Mouse (Mus musculus) heart, postnatal 0 days (tissue): ENCODE results near the gene Hlx. TPM values are rescaled to one million over a fixed set of nuclear protein-coding genes. Genes with fewer than 3 reads are reported as not detected.

Experiments used
- ATAC-seq: fragments of 200-750 bp; cut with Nextera tagmentation; 2 replicates; pipeline ENCODE4 v1.8.0; 2017; ENCODE audit warnings: low read depth, moderate number of reproducible peaks, moderate library complexity; ENCODE audit not compliant: insufficient read depth
- DNase-seq: peaks from one replicate; pipeline ENCODE4 v3.0.0-alpha.2; 2016; ENCODE audit warnings: low spot score
- H3K27ac ChIP-seq: fragments of 300-500 bp; sonication (generic); 2 replicates; pipeline ENCODE4 v1.5.1; 2014; ENCODE audit warnings: low read depth, mild to moderate bottlenecking
- H3K27me3 ChIP-seq: fragments of 300-500 bp; sonication (generic); 2 replicates; pipeline ENCODE4 v1.6.1; 2014; ENCODE audit warnings: low read length, mixed read lengths; ENCODE audit not compliant: control insufficient read depth, insufficient read depth
- H3K36me3 ChIP-seq: fragments of 300-500 bp; sonication (generic); replicated peaks from 2 replicates; pipeline ENCODE4 v1.6.1; 2014; ENCODE audit warnings: low read length, mixed read lengths; ENCODE audit not compliant: control insufficient read depth, insufficient read depth
- H3K4me1 ChIP-seq: fragments of 300-500 bp; sonication (generic); 2 replicates; pipeline ENCODE4 v1.6.1; 2014; ENCODE audit warnings: antibody characterized with exemption; ENCODE audit not compliant: control insufficient read depth, insufficient read depth
- H3K4me2 ChIP-seq: fragments of 300-500 bp; sonication (generic); 2 replicates; pipeline ENCODE4 v1.6.1; 2014; ENCODE audit warnings: low read depth, mild to moderate bottlenecking, low read length, moderate library complexity
- H3K4me3 ChIP-seq: fragments of 300-500 bp; sonication (generic); 2 replicates; pipeline ENCODE4 v1.5.1; 2014; ENCODE audit warnings: low read depth, low read length
- H3K9ac ChIP-seq: fragments of 300-500 bp; sonication (generic); replicated peaks from 2 replicates; pipeline ENCODE4 v1.6.1; 2014; ENCODE audit warnings: low read depth, low read length, mixed read lengths
- H3K9me3 ChIP-seq: fragments of 300-500 bp; sonication (generic); replicated peaks from 2 replicates; pipeline ENCODE4 v1.6.1; 2016; ENCODE audit warnings: low read length; ENCODE audit not compliant: control insufficient read depth
- CTCF ChIP-seq: IDR thresholded peaks from 2 replicates; pipeline ENCODE4 v1.5.1; 2016; ENCODE audit warnings: antibody characterized with exemption, control low read depth, low read depth
- EP300 ChIP-seq: IDR thresholded peaks from 2 replicates; pipeline ENCODE4 v1.6.1; 2016; ENCODE audit warnings: antibody characterized with exemption, low read depth
- WGBS: fragments of 180-500 bp; shearing (Covaris S2); extraction: QIAGEN DNeasy Blood & Tissue Kit; methylation state at CpG from one replicate; pipeline ENCODE4 v1.1.7; 2014; 5-methylcytosine and 5-hydroxymethylcytosine counted together
- polyA plus RNA-seq: library from polyadenylated mRNA; unstranded; fragments of >200 nt; fragmentation: Nextera tagmentation; extraction: Ambion mirVana; gene quantifications from 2 replicates; pipeline ENCODE4 v1.2.1, GENCODE M21; 2015
- total RNA-seq: library from RNA; depleted of rRNA; stranded (reverse); fragments of >200 nt; gene quantifications from 2 replicates; pipeline ENCODE4 v1.2.3, GENCODE M21; 2014; ENCODE audit warnings: low replicate concordance

Gene Hlx
- total and polyA plus RNA-seq, 2 experiments from 2014 or later = 7.0 to 10.0 TPM

DNA sequence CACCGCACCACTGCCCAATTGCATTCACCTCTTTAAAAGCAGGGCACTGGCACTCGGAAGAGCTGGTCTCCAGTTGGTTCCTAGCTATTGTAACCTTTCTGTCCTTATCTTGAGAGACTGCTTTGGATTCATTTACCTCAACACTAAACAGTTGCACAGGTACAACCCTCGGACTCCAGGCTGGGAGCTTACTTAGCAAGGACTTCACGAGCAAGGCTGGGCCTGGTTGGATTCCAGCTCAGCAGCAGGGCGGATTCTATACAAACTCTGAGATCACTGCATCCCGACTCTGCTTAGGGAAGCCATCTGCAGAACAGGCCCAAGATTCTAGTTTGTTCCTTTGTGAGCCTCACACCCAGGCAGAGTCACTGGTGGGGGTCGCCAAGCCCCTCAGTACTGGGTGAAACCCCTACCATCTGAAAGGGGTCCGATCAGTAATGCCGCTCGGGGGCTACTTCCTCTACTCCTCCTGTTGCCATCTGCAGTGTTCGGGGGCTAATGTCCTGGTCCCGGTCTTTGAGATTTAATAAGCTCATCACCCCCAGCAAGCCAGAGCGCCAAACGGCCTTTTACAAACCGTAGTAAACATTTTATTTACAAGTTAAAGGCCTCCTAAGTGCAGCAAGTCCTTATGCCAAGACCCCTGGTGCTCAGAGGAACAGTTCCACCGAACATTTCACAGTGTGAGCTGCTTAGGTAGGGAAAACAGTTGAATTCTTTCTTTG is 5.7 kb downstream of the Hlx start:
- DNase-seq (no peak), ATAC-seq (no peak)
- no peak for TF ChIP-seq EP300
- no peak for TF ChIP-seq CTCF
- 31% methylated on average over 16 of the region's 16 CpGs for WGBS
- no peaks in the 10 kb centered on the region for H3K9me3 ChIP-seq
- peaks cover 6% of the 10 kb centered on the region for H3K4me1 ChIP-seq
- H3K4me3 ChIP-seq = peak overlapping the region; percentile 33; the same call in 1 of the 2 replicates
- peak overlapping the region; percentile 86 for H3K4me2 ChIP-seq
- H3K27me3 ChIP-seq = peaks cover 99% of the 10 kb centered on the region
- H3K9ac ChIP-seq = no peak overlapping the region
- H3K27ac ChIP-seq = no peak overlapping the region
- peaks cover 6% of the 10 kb centered on the region; the same call in 1 of the 2 replicates for H3K36me3 ChIP-seq

DNA sequence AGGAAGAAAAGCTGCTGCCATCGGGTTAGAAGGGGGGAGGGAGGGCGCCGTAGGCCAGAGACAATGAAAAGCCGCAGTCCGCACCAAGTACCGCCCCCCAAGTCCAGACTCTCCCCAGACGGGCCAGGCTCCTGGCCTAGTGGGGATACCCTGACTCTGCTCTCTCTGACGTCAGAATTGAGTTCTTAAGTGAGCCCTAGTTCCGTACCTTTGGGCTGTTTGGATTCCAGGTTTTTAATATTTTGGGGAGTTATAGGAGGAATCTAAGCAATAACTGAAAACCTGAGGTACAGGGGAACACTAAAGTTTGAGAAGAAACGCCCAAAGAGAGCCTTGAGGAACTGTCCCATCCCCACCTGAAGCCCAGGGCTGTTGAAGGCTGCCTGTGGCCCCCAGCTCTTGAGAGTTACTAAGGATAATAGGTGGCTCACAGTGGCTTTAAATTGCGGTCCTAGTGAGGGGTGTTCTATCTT is 7.1 kb downstream of the Hlx start:
- no peak overlapping the region for H3K9ac ChIP-seq
- peaks cover 6% of the 10 kb centered on the region for H3K4me1 ChIP-seq
- TF ChIP-seq CTCF = no peak
- no peak for TF ChIP-seq EP300
- no peak overlapping the region for H3K27ac ChIP-seq
- DNase-seq = no peak
- 17% methylated on average over 11 of the region's 11 CpGs for WGBS
- no peaks in the 10 kb centered on the region for H3K9me3 ChIP-seq
- no peak overlapping the region for H3K4me3 ChIP-seq
- peaks cover 99% of the 10 kb centered on the region for H3K27me3 ChIP-seq
- H3K36me3 ChIP-seq = peaks cover 6% of the 10 kb centered on the region; the same call in 1 of the 2 replicates
- no peak overlapping the region for H3K4me2 ChIP-seq
- no peak for ATAC-seq

DNA sequence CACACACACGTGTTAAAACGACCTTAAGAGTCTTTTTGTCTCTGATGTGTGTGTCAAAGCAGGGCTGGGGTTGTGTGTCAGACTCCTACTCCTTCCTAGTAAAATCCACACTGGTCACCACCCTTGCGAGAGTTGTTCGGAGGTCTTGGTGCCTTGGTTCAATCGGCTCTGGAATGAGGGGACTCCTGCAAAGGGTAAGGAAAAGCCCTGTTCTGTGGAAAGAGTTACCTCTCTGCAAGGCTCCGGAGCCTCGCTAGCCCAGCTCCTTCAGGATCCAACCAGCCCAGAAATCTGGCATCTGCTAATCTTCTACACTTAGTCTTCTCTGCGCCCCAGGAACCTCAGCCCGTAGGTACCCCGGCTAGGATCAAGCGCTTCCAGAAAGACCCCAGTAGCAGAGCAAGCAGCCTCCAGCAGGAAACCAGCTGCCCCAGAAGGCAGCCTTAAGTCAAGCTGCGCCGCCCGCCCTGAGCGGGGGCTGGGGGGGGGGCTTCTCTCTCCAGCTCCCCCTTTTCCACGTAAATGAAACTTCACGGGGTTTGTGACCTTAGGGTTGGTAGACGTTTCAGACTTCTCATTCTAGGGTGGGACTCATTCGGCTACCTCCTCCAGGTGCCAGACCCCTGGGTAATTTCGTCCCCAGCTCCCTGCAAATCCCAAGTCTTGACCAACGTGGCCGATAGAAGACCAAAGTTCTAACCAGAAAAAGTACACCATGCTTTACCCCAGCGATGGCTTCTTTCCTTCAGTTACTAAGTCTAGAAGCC is 7.7 kb downstream of the Hlx start:
- ATAC-seq (no peak), DNase-seq (no peak)
- H3K27me3 ChIP-seq = peaks cover 99% of the 10 kb centered on the region
- no peak overlapping the region for H3K27ac ChIP-seq
- peaks cover 6% of the 10 kb centered on the region for H3K4me1 ChIP-seq
- no peak overlapping the region for H3K4me3 ChIP-seq
- 18% methylated on average over 23 of the region's 23 CpGs for WGBS
- no peak overlapping the region for H3K4me2 ChIP-seq
- TF ChIP-seq CTCF = no peak
- no peak for TF ChIP-seq EP300
- no peaks in the 10 kb centered on the region for H3K9me3 ChIP-seq
- peaks cover 6% of the 10 kb centered on the region; the same call in 1 of the 2 replicates for H3K36me3 ChIP-seq
- H3K9ac ChIP-seq = no peak overlapping the region

DNA sequence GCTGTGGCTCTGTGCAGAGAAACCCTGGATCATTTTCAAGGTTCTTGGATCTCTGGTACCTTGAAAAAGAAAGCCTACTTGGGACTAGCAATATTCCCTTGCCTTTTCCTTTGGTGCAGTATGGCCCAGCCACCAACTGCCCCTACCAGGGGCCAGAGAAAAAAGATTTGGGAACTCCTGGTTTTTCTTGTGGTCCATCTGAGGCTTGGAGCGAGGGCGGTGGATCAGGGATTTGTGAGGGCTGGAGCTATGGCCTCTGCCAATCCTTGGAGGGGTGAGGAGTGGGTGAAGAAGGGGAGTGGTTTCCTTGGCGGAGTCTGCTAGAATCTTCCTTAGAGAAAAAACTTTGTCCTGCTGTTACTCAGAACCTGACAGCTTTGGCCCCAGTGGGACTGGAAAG is 8.5 kb downstream of the Hlx start:
- H3K9ac ChIP-seq = no peak overlapping the region
- peaks cover 100% of the 10 kb centered on the region for H3K27me3 ChIP-seq
- peaks cover 6% of the 10 kb centered on the region; the same call in 1 of the 2 replicates for H3K36me3 ChIP-seq
- no peaks in the 10 kb centered on the region for H3K9me3 ChIP-seq
- TF ChIP-seq CTCF (no peak), EP300 (no peak)
- H3K4me2 ChIP-seq = no peak overlapping the region
- ATAC-seq = no peak
- no peak overlapping the region for H3K27ac ChIP-seq
- H3K4me1 ChIP-seq = peaks cover 6% of the 10 kb centered on the region
- 40% methylated on average over 3 of the region's 3 CpGs for WGBS
- no peak for DNase-seq
- no peak overlapping the region for H3K4me3 ChIP-seq

DNA sequence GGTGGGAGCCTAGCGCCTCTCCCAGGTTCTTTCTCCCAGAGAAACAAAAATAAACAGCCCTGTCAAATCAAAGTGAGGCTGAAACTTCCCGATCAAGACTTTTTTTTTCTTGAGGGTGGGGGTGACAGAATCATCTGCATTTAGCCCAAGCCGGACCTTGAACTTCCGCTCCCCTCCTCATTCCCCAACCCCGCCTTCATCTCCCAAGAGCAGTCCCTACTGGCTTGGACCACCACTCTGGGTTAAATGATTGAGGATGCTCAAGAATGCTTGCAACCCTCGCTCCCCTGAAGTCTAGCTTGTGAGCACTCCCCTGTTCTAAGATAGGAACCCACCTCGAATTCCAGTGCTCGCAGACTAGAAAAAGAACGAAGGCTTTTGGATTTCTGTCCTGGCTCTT is 11.3 kb downstream of the Hlx start:
- Histone ChIP-seq H3K4me2 (no peak overlapping the region), H3K36me3 (no peaks in the 10 kb centered on the region), H3K27ac (no peak overlapping the region), H3K27me3 (peaks cover 100% of the 10 kb centered on the region), H3K4me1 (no peaks in the 10 kb centered on the region), H3K9ac (no peak overlapping the region), H3K9me3 (no peaks in the 10 kb centered on the region), H3K4me3 (no peak overlapping the region)
- WGBS = 5% methylated on average over 9 of the region's 9 CpGs
- ATAC-seq = no peak
- no peak for DNase-seq
- no peak for TF ChIP-seq EP300
- no peak for TF ChIP-seq CTCF
